Mouse (Mus musculus): ENCODE measurements around the gene Ascc1.
"Not testable (repeated sequence)": the region's sequence is repeated elsewhere in the genome, so short reads cannot be mapped to it uniquely, and the experiment has no call there.

Ascc1 gene

DNA sequence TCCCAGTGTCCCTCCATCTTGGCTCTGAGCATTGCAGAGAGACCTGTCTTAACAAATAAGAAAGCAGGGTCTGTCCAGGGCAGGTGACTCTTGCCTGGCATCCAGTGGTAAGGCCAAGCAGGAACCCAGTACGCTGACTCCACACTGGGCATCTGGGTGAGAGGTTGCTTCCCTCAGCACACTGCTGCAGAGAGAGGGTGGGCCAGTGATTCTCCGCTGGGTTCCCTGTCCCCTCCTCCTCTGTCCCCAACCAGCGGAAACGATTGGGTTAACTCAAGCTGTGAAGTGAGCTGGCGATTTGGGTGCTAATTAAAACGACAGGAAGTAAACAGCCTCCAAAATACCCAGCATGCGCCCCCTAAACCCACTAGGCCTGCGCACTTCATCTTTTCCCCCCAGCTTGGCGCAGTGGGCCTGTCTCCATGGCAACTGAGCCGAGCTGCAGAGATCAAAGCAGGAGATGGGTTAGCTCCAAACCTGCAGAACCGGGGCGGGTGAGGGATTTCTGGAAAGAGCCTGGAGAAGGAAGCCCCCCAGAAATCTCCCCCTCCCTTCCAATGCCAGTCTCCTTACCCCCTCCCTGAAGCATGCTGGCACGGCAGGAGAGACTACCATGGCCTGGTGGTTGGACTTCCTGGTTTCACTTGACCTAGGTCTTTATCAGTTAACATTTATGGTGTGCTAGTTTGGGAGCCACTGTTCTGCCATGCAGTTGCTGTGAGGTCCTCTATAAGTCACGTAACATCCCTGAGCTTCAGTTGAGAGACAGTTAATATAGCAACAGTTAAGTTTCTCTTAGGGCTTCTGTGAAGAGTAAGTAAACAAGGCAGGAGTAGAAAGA lies 113.0 kb downstream of the Ascc1 start:
- DNase-seq (ENCODE audit: low spot score) = peak; percentile 87

DNA sequence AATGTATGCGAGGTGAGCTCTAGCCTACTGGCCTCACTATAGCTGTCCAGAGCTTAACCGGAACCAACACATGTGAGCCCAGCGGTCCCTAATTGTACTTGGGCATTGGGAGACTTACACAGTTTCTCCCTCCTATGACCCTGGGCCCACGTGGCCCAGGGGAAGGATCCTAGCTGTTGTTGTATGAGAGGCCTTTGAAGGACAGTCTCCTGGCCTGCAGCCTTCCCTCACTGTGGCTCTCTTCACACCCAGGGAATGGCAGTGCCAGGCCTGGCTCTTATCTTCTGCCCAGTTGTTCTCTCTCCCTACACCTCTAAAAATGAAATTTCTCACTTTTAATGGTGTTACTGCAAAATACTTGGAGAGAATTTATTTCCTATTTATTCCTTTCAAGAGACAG lies 114.4 kb downstream of the Ascc1 start:
- DNase-seq (ENCODE audit: low spot score) = no peak

DNA sequence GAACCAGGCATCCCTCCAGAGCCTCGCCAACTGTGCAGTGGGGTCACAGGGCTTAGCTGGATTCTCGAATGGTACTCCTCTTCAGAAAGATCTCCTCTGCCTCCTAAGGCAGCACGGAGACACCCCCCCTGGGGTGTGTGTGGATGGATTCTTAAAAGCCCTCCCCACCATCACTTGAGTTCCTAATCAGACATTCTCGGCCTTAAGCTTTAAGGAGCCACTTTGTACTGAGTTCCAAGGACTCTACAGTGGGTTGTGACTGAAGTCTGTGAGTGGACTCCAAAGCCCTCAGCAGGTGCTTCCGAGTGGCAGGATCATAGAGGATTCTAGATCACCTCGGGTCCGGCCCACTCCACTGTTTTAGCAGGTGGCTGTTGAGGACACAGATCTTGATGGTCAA lies 115.9 kb downstream of the Ascc1 start:
- DNase-seq (ENCODE audit: low spot score) = no peak

DNA sequence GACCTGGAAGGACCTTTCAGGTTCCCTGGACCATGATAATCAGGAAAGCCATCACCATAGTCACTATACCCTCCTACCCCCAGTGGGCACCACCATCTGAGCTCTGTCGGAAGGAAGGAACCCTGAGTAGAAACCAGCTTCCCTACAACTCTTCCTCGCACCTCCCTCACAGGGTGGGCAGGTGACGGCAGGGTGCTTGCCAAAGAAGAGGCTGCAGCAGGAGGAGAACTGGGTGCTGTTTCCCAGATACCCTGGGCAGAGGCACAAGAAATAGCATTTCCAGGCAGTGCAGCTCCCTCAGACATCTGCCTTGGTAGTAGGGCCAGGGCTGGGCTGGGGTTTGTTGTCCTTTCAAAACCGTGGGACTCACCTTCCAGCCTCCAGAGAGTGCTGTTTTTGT lies 118.0 kb downstream of the Ascc1 start:
- no peak for DNase-seq (ENCODE audit: low spot score)

DNA sequence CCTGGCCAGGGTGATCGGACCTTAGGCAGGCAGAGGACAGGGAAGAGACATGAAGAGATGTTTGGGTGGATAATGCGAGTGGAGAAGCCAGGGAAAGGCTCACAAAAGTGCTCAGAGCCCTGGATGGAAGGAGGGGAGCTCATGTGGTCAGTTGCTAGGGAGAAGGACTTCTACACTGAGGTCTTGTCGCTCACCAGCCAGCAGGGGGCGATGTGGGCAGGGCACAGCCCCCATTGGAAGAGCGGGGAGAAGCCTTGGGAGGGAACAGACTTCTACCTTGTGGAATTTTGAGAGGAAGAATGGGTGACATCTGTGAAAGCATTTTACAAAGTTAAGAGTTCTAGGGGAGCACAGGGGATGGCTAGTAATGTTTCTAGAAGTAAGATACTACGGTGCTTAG lies 121.5 kb downstream of the Ascc1 start:
- DNase-seq (ENCODE audit: low spot score) = no peak

DNA sequence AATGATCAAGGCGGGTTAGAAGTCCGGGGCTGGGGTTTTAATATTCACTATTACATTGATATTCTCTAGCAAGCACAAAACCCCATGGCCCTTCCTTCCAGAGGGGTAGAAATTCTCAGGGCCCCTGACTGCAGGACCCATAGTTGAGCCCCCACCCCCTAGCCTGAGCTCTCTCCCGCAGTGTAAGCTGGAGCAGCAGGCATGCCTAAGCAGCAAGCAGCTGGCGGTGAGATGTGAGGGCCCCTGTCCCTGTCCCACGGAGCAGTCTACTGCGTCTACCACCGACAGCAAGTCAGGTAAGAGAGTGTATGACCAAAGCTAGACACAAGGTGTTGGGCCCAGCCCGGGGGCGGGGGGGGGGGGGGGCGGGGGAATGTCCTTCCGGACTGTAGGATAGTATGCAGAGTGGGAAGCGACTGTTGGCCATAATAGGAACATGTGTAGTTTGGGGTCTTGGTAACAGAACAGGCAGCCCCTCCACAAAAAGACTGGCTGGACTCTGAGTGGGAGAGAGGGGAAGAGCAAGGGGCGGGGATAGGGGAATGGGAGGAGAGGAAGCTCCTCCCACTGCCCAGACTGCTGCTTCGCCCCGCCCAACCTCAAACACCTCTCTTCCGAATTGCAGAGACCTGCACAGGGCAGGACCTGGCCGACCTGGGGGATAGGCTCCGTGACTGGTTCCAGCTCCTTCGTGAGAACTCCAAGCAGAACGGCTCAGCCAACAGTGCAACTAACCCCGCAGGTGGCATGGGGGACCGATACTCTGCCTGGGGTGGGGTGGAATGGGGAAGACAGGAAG lies 123.1 kb downstream of the Ascc1 start:
- no peak for DNase-seq (ENCODE audit: low spot score)

DNA sequence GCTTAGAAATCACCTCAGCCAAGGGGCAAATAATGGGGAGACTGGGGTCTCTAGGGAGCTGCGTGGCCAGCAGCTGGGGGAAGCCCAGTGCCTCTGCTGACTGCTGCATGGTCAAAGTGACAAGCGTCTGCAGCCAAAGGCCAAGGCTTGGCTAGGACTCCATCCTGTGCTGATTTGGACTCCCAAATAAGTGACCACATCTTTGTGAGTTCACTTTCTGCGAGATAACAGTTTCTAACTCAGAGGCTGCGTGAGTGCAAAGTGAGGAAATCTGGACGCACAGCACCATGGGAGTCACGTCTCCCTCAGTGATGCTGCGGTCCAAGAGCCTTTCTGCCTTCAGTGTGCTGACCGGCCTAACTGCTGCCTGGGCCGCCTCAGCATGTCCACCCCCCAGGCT lies 125.7 kb downstream of the Ascc1 start:
- no peak for DNase-seq (ENCODE audit: low spot score)

DNA sequence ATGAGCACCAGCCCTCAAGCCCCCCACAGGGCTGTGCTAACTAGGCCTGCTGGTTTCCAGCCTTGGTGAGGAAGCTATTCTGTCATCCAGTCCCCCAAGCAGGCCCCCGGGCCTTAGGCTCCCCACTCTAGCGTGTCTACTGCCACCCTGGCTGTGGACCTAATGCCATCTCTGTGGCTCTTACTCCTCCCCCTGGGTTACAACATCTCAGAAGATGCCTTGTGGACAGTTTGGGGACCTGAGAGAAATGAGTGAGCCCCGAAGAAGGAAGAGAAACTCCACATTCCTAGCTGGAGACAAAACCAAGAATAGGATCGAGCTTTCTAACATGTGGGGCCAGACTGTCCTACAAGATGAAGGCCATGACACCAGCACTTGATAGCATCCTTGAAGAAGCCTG lies 127.9 kb downstream of the Ascc1 start:
- DNase-seq (ENCODE audit: low spot score) = no peak

DNA sequence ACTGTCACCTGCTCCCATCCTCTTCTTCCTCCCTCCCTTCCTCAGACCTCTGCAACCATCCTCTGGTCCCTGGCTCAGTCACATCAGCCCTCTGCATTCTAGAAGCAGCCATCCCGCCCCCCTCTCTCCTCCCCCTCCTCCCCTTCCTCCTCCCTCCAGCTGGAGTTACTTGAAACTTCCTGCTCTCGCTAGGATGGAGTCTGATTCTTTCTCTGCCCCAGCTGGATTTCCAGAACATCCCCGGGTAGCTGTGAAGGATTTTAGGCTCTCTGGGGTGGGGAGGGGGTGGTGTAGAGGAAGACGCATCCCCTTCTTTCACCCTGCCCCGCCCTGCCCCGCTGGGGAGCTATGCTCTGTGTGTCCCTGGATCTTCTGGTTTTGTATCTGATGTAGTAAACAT lies 130.9 kb downstream of the Ascc1 start:
- DNase-seq (ENCODE audit: low spot score) = no peak

DNA sequence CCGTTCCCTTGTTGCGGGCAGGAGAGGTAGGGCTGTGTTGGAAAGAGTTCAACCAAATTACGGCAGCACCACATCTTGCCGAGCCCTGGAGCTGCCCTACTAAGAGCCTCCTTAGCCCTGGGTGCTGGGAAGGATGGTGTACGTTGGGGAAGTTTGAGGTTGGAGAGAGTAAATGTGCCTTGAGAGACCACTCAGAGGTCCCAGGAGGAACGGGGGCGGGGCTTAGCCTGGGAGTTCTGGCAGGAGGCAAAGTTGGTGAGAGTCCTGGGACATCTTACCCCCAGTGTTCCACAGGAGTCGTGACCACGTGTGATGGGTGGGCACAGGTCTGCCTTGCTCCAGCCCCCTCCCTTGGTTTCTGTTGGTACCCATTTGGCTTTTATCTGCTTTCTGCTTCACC lies 131.6 kb downstream of the Ascc1 start:
- DNase-seq (ENCODE audit: low spot score) = no peak

DNA sequence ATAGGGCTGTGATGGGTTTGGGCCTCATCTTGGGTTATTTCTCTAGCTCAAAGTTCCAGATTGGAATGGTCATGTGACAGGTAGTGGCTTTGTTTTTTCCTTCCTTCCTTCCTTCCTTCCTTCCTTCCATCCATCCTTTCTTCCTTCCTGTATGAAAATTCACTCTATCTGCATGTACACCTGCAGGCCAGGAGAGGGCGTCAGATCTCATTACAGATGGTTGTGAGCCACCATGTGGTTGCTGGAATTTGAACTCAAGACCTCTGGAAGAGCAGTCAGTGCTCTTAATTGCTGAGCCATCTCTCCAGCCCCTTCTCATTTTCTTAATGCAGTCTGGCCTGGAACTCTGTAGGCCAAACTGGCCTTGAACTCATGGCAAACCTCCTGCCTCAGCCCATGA lies 133.4 kb downstream of the Ascc1 start:
- DNase-seq (ENCODE audit: low spot score) = not testable (repeated sequence)

DNA sequence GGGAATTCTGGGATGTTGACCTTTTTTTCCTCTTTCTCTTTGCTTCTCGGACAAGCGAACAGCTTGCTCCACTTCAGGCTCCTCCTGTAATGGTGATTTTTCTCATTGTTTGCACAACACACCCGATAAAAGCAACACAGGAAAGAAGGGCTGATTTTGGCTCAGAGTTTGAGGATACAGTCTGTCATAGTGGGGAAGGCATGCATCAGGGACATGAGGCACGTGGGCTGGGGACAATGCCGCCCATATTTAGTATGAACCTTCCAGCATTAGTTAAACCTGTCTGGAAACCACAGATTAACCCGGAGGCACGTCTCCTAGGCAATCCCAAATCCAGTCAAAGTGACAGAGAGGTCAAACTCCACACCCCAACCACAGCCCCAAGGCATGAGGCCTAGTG lies 134.3 kb downstream of the Ascc1 start:
- no peak for DNase-seq (ENCODE audit: low spot score)

DNA sequence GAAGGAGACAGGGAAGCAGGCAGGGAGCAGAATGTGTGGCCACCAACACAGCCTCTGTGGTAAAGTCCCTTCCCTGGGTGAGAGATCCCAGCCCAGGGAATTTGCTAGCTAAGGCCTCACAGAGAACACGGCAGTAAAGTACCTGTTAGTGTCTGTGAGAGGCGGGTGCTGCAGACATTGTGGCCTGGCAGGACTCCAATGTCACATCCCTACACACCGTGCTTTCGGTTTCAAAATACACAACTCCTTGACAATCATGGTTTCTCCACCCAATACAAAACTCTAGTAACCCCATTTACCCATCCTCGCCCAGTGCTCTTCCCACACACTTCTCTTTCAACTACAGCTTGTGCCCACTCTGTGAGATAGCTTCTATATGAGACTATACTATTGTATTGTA lies 136.1 kb downstream of the Ascc1 start:
- no peak for DNase-seq (ENCODE audit: low spot score)

DNA sequence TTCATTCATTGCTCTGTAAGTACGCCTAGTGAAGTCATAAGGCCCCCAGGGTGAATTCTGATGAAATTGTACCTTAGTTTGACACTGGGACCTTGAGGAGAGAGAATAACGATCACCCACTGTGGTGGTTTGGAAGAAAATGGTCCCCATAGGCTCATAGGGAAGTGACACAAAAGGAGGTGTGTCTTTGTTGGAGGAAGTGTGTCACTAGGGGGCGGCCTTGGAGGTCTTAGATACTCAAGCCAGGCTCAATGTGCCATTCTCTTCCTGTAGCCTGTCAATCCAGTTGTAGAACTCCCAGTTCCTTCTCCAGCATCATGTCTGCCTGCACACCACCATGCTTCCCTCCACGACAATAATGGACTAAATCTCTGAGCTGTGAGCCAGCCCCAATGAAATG lies 138.1 kb downstream of the Ascc1 start:
- no peak for DNase-seq (ENCODE audit: low spot score)

DNA sequence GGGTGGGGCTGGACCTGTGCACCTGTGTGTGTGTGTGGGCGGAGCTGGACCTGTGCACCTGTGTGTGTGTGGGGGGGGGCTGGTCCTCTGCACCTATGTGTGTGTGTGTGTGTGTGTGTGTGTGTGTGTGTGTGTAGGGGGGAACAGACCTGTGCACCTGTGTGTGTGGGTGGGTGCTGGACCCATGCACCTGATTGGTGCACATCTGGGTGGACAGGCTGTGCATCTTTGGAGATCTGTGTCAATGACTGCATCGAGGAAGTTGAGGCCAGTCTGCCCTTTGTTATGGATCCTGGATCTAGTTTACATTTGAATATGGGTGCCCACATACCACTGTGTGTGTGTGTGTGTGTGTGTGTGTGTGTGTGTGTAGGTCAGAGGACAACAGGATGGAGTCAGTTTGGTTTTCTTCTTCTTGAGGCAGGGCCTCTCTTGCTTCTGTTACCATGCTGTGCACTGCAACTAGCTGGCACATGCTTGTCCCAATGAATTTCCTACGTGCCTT lies 139.1 kb downstream of the Ascc1 start:
- DNase-seq (ENCODE audit: low spot score) = no peak

DNA sequence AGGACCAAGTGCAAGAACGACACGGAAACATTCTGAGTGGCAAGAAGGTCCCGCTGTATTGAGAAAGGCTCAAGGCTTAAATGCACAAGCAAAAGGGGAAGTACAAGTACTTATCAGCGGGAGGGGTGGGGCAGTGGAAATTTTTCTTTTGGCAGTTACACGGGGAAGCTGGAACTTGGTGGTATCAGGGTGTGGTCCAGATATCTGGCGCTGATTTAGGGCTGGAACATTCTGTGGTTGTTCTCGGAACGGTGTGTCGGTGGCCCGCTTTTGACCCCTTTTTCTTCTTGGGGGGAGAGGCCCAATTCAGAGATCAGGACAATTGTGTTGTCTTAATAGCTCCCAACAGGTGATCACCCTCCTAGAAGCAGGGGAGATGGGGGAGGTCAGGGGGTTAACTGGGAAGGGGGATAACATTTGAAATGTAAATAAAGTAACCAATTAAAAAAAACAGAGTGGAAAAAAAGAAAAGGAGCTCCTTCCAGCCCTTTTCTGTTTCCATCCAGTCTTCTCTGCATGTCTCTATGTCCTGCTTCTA lies 145.0 kb downstream of the Ascc1 start:
- DNase-seq (ENCODE audit: low spot score) = not testable (repeated sequence)

DNA sequence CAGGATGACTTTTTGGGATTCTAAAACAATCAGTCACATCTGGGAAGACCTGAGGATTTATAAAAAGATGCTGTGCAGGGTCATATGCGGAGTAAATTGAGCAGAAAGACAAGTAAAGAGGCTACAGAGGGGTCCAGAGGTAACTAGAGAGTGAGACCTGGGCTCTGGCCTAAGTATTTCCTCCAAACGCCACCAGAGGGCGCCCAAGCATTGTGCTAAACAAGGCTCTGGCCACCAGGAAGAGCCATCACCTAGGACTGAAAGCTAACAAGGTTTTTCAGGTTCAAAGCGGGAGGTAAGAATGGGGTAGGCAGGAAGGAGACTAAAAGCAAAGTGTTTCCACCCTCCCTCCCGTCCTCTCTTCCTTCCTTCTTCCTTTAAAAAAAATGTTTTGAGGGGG lies 145.5 kb downstream of the Ascc1 start:
- DNase-seq (ENCODE audit: low spot score) = peak; percentile 75
